Mouse (Mus musculus) liver, adult 2 months (tissue): ENCODE measurements around the gene Lbx2.

Source experiments
- CTCF ChIP-seq: fragments of 200-500 bp; IDR thresholded peaks from 2 replicates; pipeline ENCODE4 v1.5.1; 2011; ENCODE audit warnings: low read depth, low read length, control low read depth
- POLR2A ChIP-seq: fragments of 200-500 bp; IDR thresholded peaks from 2 replicates; pipeline ENCODE4 v1.6.1; 2011; ENCODE audit warnings: low read length, control low read depth; ENCODE audit not compliant: insufficient read depth; ENCODE audit errors: extremely low read depth

DNA sequence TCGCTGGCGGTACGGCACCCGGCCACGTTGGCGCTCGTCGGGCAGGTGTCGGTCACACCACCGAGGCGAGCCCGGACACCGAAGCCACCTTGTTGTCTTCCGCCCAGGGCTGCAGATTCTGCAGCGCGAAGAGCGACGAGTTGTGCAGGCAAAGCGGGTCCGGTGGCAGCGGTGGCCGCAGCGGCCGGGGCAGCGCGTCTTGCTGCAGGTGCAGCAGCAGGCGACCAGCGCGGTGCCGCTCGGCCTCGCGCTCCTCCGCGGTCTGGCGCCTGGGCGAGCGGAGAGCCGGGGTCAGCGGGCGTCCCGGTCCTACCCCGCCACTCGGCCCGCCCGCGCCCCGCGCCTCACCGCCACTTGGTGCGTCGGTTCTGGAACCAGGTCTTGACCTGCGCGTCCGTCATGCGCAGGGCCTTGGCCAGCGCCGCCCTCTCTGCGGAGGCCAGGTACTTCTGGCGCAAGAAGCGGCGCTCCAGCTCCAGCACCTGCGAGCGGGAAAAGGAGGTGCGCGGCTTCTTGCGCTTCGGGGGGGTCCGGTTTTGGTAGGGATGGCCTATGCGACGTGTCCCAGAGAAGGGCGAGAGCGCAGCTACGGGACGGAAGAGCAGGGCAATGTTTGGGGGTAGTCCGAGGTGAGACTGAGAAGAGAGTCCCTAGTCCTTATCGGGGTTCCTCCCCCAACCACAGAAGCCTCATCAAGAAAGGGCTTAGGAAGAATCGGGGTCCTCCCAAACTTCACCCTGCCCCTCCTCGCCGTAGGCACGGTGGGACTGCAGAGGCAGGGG lies 17.3 kb upstream of the Lbx2 start:
- TF ChIP-seq CTCF (no peak), POLR2A (no peak)
